ENCODE assay signal across 16 mouse cellular contexts in genomic region chr4:115905701-115906100, GRCm38 (mm10). TPM values are rescaled to one million over a fixed set of nuclear protein-coding genes. Genes with fewer than 3 reads are reported as not detected.
DNase-seq lines count a peak whose midpoint lies in the region; ATAC-seq lines count a peak whose summit lies in the region.
"Had no signal": no experiment of that assay in that cellular context is flagged by ENCODE, and none has a peak within 500 bp of the region (broad histone marks: within the 10 kb centered on the region; RNA-seq: fewer than 3 reads in every experiment).

No protein-coding gene starts in this region.

- 0 out of 2 replicates have a peak overlapping the region, but pooled peaks have one; percentile 31 for H3K9ac ChIP-seq in forebrain, embryonic 11.5 days (ENCODE audit: low read length)
- H3K9ac ChIP-seq in forebrain, embryonic 14.5 days (ENCODE audit: low read length): no peak overlapping the region
- H3K9ac ChIP-seq in midbrain, embryonic 11.5 days (ENCODE audit: low read length): no peak overlapping the region; the same call in 1 of the 2 replicates
- no peak overlapping the region for H3K9ac ChIP-seq in neural tube, embryonic 14.5 days (replicated peaks; ENCODE audit: low read depth, low read length)
- H3K9ac ChIP-seq: intestine, embryonic 15.5 days; lung, embryonic 15.5 days had no signal

- no peak overlapping the region for H3K4me3 ChIP-seq in forebrain, embryonic 11.5 days (ENCODE audit: low read depth, low read length)
- H3K4me3 ChIP-seq in forebrain, embryonic 14.5 days (ENCODE audit: low read depth, low read length): no peak overlapping the region
- H3K4me3 ChIP-seq in midbrain, embryonic 11.5 days (ENCODE audit: low read depth, low read length): no peak overlapping the region
- H3K4me3 ChIP-seq in neural tube, embryonic 14.5 days (ENCODE audit: low read depth, low read length): no peak overlapping the region
- H3K4me3 ChIP-seq: intestine, embryonic 15.5 days; lung, embryonic 15.5 days; myocyte had no signal

- H3K9me3 ChIP-seq in forebrain, embryonic 11.5 days (ENCODE audit: control insufficient read depth, low read length): no peaks in the 10 kb centered on the region
- no peaks in the 10 kb centered on the region for H3K9me3 ChIP-seq in forebrain, embryonic 14.5 days (replicated peaks; ENCODE audit: control insufficient read depth, low read length)
- H3K9me3 ChIP-seq in midbrain, embryonic 11.5 days (ENCODE audit: control insufficient read depth, low read length): no peaks in the 10 kb centered on the region
- H3K9me3 ChIP-seq in neural tube, embryonic 14.5 days (ENCODE audit: control insufficient read depth, low read length): no peaks in the 10 kb centered on the region
- H3K9me3 ChIP-seq: intestine, embryonic 15.5 days; lung, embryonic 15.5 days had no signal

- peak; percentile 67 for DNase-seq in forebrain, embryonic 11.5 days (ENCODE audit: low spot score)
- no peak for DNase-seq in forebrain, embryonic 14.5 days (ENCODE audit: low spot score)
- peak; percentile 50 for DNase-seq in embryo, embryonic 10 days (ENCODE audit: low spot score)
- peak; percentile 99 for DNase-seq in midbrain, embryonic 11.5 days (ENCODE audit: low spot score, missing footprints)
- no peak for DNase-seq in urinary bladder, postnatal 14 days (ENCODE audit: low spot score)
- no peak for DNase-seq in thymus, postnatal 10 days (ENCODE audit: low spot score in 2 of 2)
- DNase-seq: cerebellum, adult 11-12 months; gastrocnemius, postnatal 25 days; thymus, adult 2 months had no signal

- H3K27ac ChIP-seq in forebrain, embryonic 11.5 days (ENCODE audit: low read depth, low read length): no peak overlapping the region
- H3K27ac ChIP-seq in forebrain, embryonic 14.5 days (ENCODE audit: low read depth, low read length): no peak overlapping the region
- H3K27ac ChIP-seq in midbrain, embryonic 11.5 days (ENCODE audit: low read depth, low read length): no peak overlapping the region; the same call in 1 of the 2 replicates
- no peak overlapping the region for H3K27ac ChIP-seq in neural tube, embryonic 14.5 days (ENCODE audit: low read depth, low read length)
- H3K27ac ChIP-seq: intestine, embryonic 15.5 days; lung, embryonic 15.5 days had no signal

- no peaks in the 10 kb centered on the region for H3K36me3 ChIP-seq in forebrain, embryonic 11.5 days (ENCODE audit: control insufficient read depth, insufficient read depth, low read length)
- no peaks in the 10 kb centered on the region for H3K36me3 ChIP-seq in forebrain, embryonic 14.5 days (ENCODE audit: control insufficient read depth, insufficient read depth, low read length)
- H3K36me3 ChIP-seq in midbrain, embryonic 11.5 days (ENCODE audit: control insufficient read depth, insufficient read depth, low read length): no peaks in the 10 kb centered on the region
- no peaks in the 10 kb centered on the region for H3K36me3 ChIP-seq in neural tube, embryonic 14.5 days (ENCODE audit: control insufficient read depth, insufficient read depth, low read length)
- H3K36me3 ChIP-seq: intestine, embryonic 15.5 days; lung, embryonic 15.5 days had no signal

- peak; percentile 45 for ATAC-seq in forebrain, embryonic 11.5 days (replicated peaks; ENCODE audit: low FRiP score)
- ATAC-seq in forebrain, embryonic 14.5 days: no peak
- peak; percentile 82 for ATAC-seq in midbrain, embryonic 11.5 days (ENCODE audit: low FRiP score)
- peak; percentile 18; the same call in 1 of the 2 replicates for ATAC-seq in neural tube, embryonic 14.5 days (ENCODE audit: low read depth)

- no peak overlapping the region for H3K4me2 ChIP-seq in forebrain, embryonic 11.5 days (ENCODE audit: low read depth, low read length, severe bottlenecking)
- no peak overlapping the region for H3K4me2 ChIP-seq in forebrain, embryonic 14.5 days (ENCODE audit: low read length)
- H3K4me2 ChIP-seq in midbrain, embryonic 11.5 days: peak overlapping the region; percentile 6; the same call in 1 of the 2 replicates
- no peak overlapping the region for H3K4me2 ChIP-seq in neural tube, embryonic 14.5 days (ENCODE audit: low read depth, low read length)
- H3K4me2 ChIP-seq: heart, embryonic 11.5 days; intestine, embryonic 15.5 days; lung, embryonic 15.5 days had no signal

- whole genome bisulfite sequencing in forebrain, embryonic 11.5 days: under 1% methylated on average over 7 of the region's 7 CpGs
- 3% methylated on average over 7 of the region's 7 CpGs for WGBS in forebrain, embryonic 14.5 days
- WGBS in midbrain, embryonic 11.5 days: 3% methylated on average over 7 of the region's 7 CpGs
- WGBS in neural tube, embryonic 14.5 days: 5% methylated on average over 7 of the region's 7 CpGs

- peaks cover 16% of the 10 kb centered on the region for H3K4me1 ChIP-seq in forebrain, embryonic 11.5 days (replicated peaks; ENCODE audit: control insufficient read depth, insufficient read depth, low read length)
- peaks cover 9% of the 10 kb centered on the region; the same call in 1 of the 2 replicates for H3K4me1 ChIP-seq in forebrain, embryonic 14.5 days (ENCODE audit: control insufficient read depth, insufficient read depth, low read length)
- H3K4me1 ChIP-seq in midbrain, embryonic 11.5 days (ENCODE audit: control insufficient read depth, insufficient read depth, low read length): peaks cover 38% of the 10 kb centered on the region
- H3K4me1 ChIP-seq in neural tube, embryonic 14.5 days (ENCODE audit: control insufficient read depth, insufficient read depth, low read length): peaks cover 14% of the 10 kb centered on the region; the same call in 1 of the 2 replicates
- H3K4me1 ChIP-seq: intestine, embryonic 15.5 days; lung, embryonic 15.5 days had no signal

- peaks cover 66% of the 10 kb centered on the region for H3K27me3 ChIP-seq in forebrain, embryonic 11.5 days (ENCODE audit: control insufficient read depth, insufficient read depth, low read length)
- H3K27me3 ChIP-seq in forebrain, embryonic 14.5 days (replicated peaks; ENCODE audit: control insufficient read depth, insufficient read depth, low read length): peaks cover 30% of the 10 kb centered on the region
- peaks cover 19% of the 10 kb centered on the region for H3K27me3 ChIP-seq in midbrain, embryonic 11.5 days (ENCODE audit: control insufficient read depth, insufficient read depth, low read length)
- H3K27me3 ChIP-seq in neural tube, embryonic 14.5 days (ENCODE audit: control insufficient read depth, insufficient read depth, low read length): peaks cover 43% of the 10 kb centered on the region

RNA-seq across cellular contexts. Expression of gene 6430628N08Rik, which starts 15.2 kb away (rescaled TPM):
- not detected in 2 replicates for polyA plus RNA-seq in forebrain, embryonic 11.5 days (2014; fragmentation: Nextera tagmentation; extraction: Ambion mirVana)
- polyA plus RNA-seq in forebrain, embryonic 14.5 days (2014; fragmentation: Nextera tagmentation; extraction: Ambion mirVana): not detected in 2 replicates
- polyA plus RNA-seq in midbrain, embryonic 11.5 days (2014; fragmentation: Nextera tagmentation; extraction: Ambion mirVana): 0.33 TPM in 1 of 2 replicates, not detected in the other
- 2.0 TPM in 1 of 2 replicates, not detected in the other for polyA plus RNA-seq in neural tube, embryonic 14.5 days (2014; fragmentation: Nextera tagmentation; extraction: Ambion mirVana)
- polyA plus RNA-seq: heart, embryonic 11.5 days; intestine, embryonic 15.5 days; liver, adult 2 months; lung, embryonic 15.5 days; myocyte; thymus, adult 2 months had no signal

RNA-seq across cellular contexts. Expression of gene Kncn, which starts 21.5 kb away (rescaled TPM):
- polyA plus RNA-seq in forebrain, embryonic 11.5 days (2014; fragmentation: Nextera tagmentation; extraction: Ambion mirVana): not detected in 2 replicates
- 0.31 TPM in 1 of 2 replicates, not detected in the other for polyA plus RNA-seq in forebrain, embryonic 14.5 days (2014; fragmentation: Nextera tagmentation; extraction: Ambion mirVana)
- not detected in 2 replicates for polyA plus RNA-seq in midbrain, embryonic 11.5 days (2014; fragmentation: Nextera tagmentation; extraction: Ambion mirVana)
- 0.09 and 0.27 TPM in 2 replicates for polyA plus RNA-seq in neural tube, embryonic 14.5 days (2014; fragmentation: Nextera tagmentation; extraction: Ambion mirVana)
- polyA plus RNA-seq: heart, embryonic 11.5 days; intestine, embryonic 15.5 days; liver, adult 2 months; lung, embryonic 15.5 days; myocyte had no signal

RNA-seq across cellular contexts. Expression of gene Dmbx1, which starts 34.0 kb away (rescaled TPM):
- polyA plus RNA-seq in forebrain, embryonic 11.5 days (2014; fragmentation: Nextera tagmentation; extraction: Ambion mirVana): 0.35 and 0.48 TPM in 2 replicates
- polyA plus RNA-seq in forebrain, embryonic 14.5 days (2014; fragmentation: Nextera tagmentation; extraction: Ambion mirVana): 0.05 TPM in 2 replicates
- polyA plus RNA-seq in midbrain, embryonic 11.5 days (2014; fragmentation: Nextera tagmentation; extraction: Ambion mirVana): 15.1 and 15.9 TPM in 2 replicates
- polyA plus RNA-seq in neural tube, embryonic 14.5 days (2014; fragmentation: Nextera tagmentation; extraction: Ambion mirVana): 0.62 and 0.85 TPM in 2 replicates
- polyA plus RNA-seq: heart, embryonic 11.5 days; intestine, embryonic 15.5 days; kidney, embryonic 16.5 days; liver, adult 2 months had no signal

Comparison
In these comparisons a context has a peak if more than half of its experiments do, and no peak if none do; other contexts are left out.
1. DNase-seq: peak in forebrain, embryonic 11.5 days (single experiment), embryo, embryonic 10 days (single experiment) and midbrain, embryonic 11.5 days (single experiment); none in forebrain, embryonic 14.5 days (single experiment), urinary bladder, postnatal 14 days (single experiment) and thymus, postnatal 10 days (0 of 2).